Mouse (Mus musculus) T-helper 17 cell (primary cell): ENCODE data around the gene Tmem183a.

Experiments used
- in situ Hi-C, 2 experiments: fragments of 300-600 bp; cut with MboI, MseI; formaldehyde crosslinking; loops; 1 replicate in 1 of 2; 2 replicates in 1 of 2; pipeline ENCODE4 v1.15.1; 2025; ENCODE audit warnings: high pct_unique_total_duplicates in 2 of 2

Gene Tmem183a

GRCm38 (mm10) chr1:134322591-134322990 lies 39.2 kb downstream of the Tmem183a start:
- in situ Hi-C loops: no loop called here

- in situ Hi-C loops: no loop called here
These were observed 41.0 kb downstream of the Tmem183a start for GRCm38 (mm10) chr1:134320691-134321301.

DNA sequence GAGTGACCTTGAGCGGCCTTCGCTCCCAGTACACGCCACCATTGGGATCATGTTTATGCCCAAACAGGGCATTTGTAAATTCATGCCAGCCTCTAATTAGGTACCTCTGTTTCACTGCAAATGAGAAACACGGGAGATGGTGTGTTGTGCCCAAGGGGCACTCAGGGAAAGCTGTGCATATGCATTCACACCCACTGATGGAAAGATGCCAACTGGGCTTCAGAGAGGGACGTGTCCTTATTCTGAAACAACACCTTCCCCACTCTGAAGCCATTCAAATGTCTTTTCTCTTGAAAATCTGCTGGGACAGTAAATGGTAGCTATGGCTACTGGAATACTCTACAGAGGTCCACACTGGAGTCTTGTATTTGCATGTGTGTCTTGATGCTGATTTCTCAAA lies 43.5 kb downstream of the Tmem183a start:
- in situ Hi-C loops: no loop called here

DNA sequence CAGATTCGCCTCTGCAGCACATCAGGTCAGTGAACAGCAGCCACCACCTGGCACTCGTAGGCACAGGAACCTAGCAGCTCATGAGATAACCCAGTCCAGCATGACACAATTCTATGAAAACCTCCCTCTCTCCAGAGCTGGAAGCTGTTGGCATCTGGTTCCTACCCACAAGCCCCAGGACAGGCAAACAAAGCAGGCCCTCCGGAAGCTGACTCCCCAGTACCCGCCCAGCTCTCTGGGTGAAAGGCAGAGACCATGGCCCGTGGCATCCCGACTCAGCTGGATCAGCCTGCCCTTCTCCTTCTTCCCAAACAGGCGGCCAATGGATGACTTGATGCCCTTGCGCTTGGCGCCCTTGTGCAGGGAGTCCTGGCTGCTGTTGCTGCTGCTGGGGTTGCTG lies 45.4 kb downstream of the Tmem183a start:
- in situ Hi-C loops: no loop called here

- in situ Hi-C loops: no loop called here
These were observed 46.6 kb downstream of the Tmem183a start for GRCm38 (mm10) chr1:134315181-134315580.

DNA sequence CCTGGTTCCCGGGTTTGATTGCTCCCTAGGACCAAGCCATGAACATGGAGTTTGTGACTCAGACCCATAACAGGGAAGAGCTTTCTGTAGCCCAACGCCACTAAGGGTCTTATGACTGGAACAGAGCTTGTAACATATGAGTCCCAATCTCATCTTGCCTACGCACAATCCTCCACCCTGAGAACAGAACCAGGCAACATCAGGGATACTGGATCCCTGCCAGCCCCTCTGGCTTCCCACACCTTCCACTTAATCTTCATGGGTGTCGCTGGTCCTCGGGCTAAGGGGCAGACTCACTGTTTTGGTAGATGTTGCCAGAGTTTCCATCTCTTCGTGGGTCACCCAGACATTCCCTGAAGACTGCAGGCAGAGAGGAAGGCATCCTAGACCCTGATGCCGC lies 50.0 kb downstream of the Tmem183a start:
- in situ Hi-C loops: no loop called here

- in situ Hi-C loops: no loop called here
These were observed 51.0 kb downstream of the Tmem183a start for GRCm38 (mm10) chr1:134310729-134311128.

- in situ Hi-C loops: no loop called here
These were observed 51.5 kb downstream of the Tmem183a start for GRCm38 (mm10) chr1:134310291-134310690.

- in situ Hi-C loops: no loop called here
These were observed 54.4 kb downstream of the Tmem183a start for GRCm38 (mm10) chr1:134307409-134307808.

- in situ Hi-C loops: no loop called here
These were observed 56.8 kb downstream of the Tmem183a start for GRCm38 (mm10) chr1:134304940-134305339.

DNA sequence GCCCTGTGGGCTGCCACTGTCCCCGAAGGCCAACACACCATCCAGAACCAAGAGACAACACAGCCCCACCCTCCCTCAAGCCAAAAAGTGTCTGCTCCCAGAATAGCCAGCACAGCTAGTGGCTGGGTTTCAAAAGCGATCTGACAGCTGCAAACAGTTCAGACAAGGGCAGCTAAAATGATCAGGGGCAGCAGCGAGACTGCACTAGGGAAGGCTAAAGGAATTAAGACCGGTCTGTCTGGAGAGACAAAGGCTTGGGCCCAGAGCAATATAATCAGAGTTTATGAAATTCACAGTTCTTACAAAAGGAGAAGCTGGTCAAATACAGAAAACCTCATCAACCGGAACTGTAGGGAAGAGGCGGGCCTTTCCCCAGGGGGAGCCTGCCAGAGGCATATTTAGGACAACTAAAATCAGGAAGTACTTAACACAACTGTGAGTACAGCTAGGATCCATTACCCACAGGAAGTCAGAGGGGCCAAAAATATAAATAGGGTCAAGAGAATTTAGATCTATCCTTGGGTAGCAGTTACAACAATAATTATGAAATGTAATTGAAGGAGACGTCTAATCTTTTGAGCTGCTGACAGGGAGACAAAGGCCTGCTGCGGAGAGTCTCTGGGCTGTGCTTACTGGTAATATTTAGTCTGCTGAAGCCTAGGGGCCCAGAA lies 59.1 kb downstream of the Tmem183a start:
- in situ Hi-C loops: no loop called here

DNA sequence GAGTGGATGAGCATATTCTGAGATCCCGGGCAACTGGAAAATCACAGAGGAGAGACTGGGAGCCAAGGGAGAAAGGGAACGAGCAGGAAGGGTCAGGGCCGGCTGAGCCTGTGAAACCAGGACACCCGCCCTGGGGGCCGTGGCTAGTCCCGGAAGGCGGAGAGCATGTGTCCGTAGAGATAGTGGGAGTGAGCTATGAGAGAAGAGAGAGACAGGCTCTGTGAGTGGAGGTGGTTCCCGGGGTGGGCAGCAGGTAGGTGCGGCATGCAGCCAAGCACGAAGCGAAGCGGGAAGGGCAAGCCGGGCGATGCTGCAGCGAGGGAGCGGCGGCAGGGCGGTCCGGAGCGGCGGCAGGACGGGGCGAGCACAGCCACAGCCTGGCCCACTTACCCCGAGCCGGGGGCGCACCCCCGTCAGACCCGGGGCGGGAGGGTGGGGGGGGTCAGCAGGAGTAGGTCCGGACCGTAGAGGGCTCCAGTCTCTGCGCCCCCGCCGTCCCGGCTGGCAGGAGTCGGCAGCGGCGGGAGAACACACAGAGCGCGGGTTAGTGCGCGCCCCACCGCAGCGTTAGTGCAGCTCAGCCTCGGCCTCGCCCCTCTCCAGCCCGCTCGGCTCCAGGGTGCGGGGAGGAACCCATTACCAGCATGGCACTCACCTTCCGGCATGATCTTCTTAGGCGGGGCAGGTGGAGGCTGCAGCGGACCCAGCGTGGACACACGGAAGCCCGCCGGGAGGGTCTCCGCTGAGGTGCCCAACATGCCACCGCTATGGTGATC lies 63.0 kb downstream of the Tmem183a start:
- in situ Hi-C loops: no loop called here

DNA sequence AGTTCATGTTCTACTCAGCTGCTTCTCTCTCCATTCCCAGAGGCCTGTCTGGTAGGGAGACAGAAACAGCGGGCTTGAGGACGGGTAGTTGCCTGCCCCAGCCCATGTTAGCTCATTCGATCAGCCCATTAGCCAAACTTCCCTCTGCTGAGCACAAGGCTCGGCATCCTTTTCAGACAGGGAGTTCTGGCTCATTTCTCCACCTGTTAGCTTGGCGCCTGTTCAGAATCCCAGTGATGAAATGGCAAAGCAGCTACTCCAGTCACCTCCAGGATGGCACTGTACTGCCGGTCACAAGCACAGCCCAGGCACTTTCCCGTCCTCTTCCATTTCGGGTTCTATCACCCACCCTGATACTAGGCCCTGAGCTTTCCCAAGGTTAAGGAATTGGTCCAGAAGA lies 64.5 kb downstream of the Tmem183a start:
- in situ Hi-C loops: no loop called here
